1 mouse cellular context compared by ENCODE assay signal in genomic region chr13:46023187-46023586, GRCm38 (mm10).
TF ChIP-seq lines count a peak whose summit lies in the region.

No protein-coding gene starts in this region.

TF ChIP-seq in MEL, 35 proteins besides CTCF, POLR2A, EP300 and RAD21:
- TF ChIP-seq MAFK (IDR thresholded peaks at IDR 0.05; ENCODE audit: borderline replicate concordance, low read depth, low read length) (no peak), TAL1 (IDR thresholded peaks at IDR 0.05; ENCODE audit: low read length) (peak; percentile 37), SIN3A (IDR thresholded peaks at IDR 0.05; ENCODE audit: low read length) (peak; percentile 37; the same call in 1 of the 2 replicates), NRF1 (IDR thresholded peaks at IDR 0.05; ENCODE audit: insufficient read depth, low read depth, low read length, poor library complexity, severe bottlenecking) (no peak), RCOR1 (IDR thresholded peaks at IDR 0.05; ENCODE audit: low read depth, low read length) (0 out of 2 replicates have a peak, but pooled peaks have one; percentile 9), MAX (IDR thresholded peaks at IDR 0.05; ENCODE audit: low read length) (0 out of 2 replicates have a peak, but pooled peaks have one; percentile 19), GATA1 (IDR thresholded peaks at IDR 0.05; ENCODE audit: low read depth, low read length) (peak; percentile 34), TCF12 (IDR thresholded peaks at IDR 0.05; ENCODE audit: low read depth, low read length) (peak; percentile 44; the same call in 1 of the 2 replicates), ELF1 (IDR thresholded peaks at IDR 0.05; ENCODE audit: low read depth, low read length) (no peak), ETS1 (IDR thresholded peaks at IDR 0.05; ENCODE audit: low read depth, low read length) (0 out of 2 replicates have a peak, but pooled peaks have one; percentile 20), E2F4 (IDR thresholded peaks at IDR 0.05; ENCODE audit: borderline replicate concordance, low read depth, low read length) (no peak), BHLHE40 (IDR thresholded peaks at IDR 0.05; ENCODE audit: borderline replicate concordance, low read depth, low read length) (0 out of 2 replicates have a peak, but pooled peaks have one; percentile 43)
TF ChIP-seq in MEL: peak in this region for 8.
